Mouse (Mus musculus) erythroblast, adult 5-6 weeks (primary cell): ENCODE measurements around the gene Vars. TPM values are rescaled to one million over a fixed set of nuclear protein-coding genes. Genes with fewer than 3 reads are reported as not detected.
A peak's percentile ranks its signal among the peaks of the same experiment; 100 is the strongest.
"Not testable (repeated sequence)": the region's sequence is repeated elsewhere in the genome, so short reads cannot be mapped to it uniquely, and the experiment has no call there.

ENCODE experiments used
- ATAC-seq: replicated peaks from 2 replicates; pipeline ENCODE4 v1.8.0; 2016; ENCODE audit warnings: moderate number of reproducible peaks, mild to moderate bottlenecking, moderate TSS enrichment, inconsistent platforms; ENCODE audit not compliant: poor library complexity, low FRiP score, severe bottlenecking
- total RNA-seq, 2 experiments: library from RNA; stranded (forward) in 1 of 2; stranded (reverse) in 1 of 2; fragments of 150-400 nt in 1 of 2; fragments of 200-764, 138-1000 nt in 1 of 2; gene quantifications; 2 replicates each; pipeline versions ENCODE4 v1.2.3 to v1.2.4; 2015 to 2017; ENCODE audit warnings: low replicate concordance in 2 of 2

Vars gene
- total RNA-seq (2015; ENCODE audit: low replicate concordance) (24.4 and 33.4 TPM in 2 replicates), total RNA-seq (2017; ENCODE audit: low replicate concordance) (37.4 and 45.0 TPM in 2 replicates)

DNA sequence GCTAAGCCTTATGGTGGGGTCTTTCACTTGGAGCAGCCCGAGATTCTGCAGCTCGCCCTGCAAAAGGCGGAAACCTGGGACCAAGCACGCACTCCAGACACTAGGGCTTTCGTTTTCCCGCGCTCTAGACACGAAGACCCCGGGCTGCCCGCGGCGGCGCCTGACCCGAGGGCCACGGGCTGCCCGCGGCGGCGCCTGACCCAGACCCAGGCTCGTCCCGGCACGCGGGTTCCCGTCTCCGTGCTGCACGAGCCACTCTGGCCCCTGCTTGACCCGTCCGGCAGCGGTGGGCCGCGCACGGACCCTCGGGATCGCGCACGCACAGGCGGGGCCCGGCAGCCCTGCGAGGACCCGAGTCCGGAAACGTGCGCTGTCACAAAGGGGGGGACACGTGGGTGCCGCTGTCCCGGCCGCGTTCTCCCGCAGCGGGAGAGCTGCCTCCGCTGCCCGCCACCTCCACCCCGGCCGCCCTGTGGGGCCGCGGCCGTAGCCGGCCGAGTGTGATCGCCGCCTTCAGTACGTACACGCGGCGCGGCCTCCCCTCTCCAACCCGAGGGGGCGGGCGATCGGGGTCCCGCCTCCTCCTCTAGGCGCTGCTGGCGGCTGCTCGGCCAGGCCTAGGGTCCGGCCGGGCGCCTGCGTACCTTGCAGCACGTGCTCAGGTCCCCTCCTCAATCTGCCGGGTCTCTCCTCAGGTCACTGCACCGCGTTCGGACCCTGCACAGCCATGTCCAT, at the start of gene Vars:
Gene Vars (plus strand): TSS at position 271 of the 735 bp plus-strand sequence.
- ATAC-seq, result peak; percentile 51

DNA sequence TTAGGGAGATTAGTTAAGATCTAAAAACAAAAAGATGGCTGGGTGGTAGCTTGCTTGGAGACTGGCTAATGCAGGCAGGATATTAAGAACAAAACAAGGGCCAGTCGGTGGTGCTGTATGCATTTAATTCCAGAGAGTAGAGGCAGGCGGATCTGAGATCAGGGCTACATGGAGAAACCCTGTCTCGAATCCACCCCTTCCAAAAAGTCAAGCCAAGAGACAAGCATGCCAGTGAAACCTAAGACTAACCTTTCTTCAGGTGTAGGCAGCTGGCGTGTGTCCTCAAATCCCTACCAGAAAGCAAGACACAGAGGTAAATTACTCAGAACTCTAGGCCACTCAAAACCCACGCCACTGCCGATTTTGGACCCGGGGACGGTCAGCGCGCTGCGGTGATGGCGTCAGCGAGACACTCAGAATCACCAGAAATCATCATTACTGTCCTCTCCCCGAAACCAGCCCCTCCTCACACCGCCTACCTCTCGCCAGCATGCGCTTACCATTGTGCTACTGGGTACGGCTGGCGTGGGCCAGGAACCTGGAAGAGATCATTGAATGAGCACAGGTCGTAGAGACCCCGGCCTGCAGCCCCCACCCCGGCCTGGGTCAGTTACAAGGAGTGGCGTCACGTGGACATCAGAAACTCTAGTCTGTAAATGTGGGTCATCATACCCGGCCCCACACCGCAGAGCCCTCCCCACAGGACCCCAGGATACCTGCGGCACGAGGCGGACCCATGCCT, 49.0 kb upstream of the Vars start:
- ATAC-seq, result peak; percentile 28

DNA sequence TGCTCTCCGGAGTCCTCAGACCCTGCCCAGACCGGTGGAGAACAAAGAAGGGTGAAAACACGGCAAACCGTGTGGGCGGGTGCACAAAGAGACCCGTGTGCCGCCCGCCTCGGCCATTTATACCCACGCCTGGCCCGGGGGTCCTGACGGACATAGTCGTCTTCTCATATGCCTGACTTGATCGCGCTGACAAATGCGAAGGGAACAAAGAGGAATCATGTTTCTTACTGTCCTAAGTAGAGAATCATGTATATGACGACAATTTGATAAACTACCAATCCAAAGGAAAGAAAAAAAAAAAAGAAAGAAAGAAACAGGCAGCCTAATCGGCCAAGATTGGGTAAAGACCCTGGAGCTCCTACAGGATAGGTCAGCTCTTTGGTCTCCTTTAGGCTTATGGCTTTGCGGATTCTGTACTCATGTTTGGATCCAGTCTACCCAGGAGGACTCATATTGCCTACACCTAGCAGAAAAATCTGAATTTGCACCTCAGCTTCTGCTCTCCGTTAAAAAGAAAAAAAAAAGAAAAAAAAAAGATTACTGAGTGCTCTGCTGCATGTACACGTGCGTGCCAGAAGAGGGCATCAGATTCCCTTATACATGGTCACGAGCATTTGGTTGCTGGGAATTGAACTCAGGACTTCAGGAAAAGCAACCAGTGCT, 48.3 kb upstream of the Vars start:
- peak; percentile 86 for ATAC-seq

DNA sequence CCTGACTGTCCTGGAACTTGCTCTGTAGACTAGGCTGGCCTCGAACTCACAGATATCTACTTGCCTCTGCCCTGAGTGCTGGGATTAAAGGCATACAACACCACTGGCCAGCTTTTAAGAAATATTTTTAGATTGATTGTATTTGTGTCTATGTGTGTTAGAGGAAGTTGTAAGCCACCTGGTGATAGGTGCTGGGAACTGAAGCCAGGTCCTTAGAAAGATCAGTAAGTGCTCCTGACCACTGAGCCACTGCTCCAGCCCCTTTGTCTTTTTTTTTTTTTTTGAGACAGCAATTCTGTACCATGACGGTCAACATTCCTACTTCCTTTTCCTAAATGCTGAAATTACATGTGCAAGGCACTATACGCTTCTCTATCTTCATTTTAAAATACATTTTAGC, 47.5 kb upstream of the Vars start:
- no peak for ATAC-seq

DNA sequence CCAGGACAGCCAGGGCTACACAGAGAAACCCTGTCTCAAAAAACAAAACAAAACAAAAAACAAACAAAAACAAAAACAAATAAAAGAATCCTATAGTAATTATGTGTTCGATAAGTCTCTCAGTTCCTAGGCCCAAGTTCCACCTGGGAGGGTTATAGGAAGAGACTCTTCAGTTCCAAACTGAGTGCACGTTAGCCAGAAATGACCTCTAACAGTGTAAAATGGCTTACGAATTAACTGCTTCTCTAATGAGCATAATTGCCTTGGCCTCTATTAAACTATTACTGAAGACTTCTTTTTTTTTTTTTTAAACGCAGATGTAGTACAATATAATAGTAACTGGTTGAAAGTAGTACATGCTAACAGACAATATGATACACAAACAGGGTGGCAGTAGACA, 46.9 kb upstream of the Vars start:
- no peak for ATAC-seq

DNA sequence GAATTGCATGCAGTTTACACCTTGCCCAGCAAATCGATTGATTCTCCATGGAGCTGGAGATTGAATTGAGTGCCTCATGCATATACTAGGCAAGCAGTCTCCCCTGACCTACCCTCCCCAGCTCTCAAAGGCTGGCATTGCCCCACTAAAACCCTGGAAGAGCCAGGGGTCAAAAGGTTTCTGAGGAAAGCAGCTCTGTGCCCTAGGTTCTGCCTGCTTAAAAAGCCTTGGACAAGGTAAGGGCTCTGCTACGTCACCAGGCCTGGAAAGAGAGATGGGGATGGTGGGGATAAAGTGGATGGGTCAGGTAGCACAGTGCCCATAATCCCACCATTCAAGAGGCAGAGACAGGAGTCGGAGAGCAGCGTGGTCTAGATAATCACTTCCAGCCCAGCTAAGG, 46.0 kb upstream of the Vars start:
- ATAC-seq, result no peak

DNA sequence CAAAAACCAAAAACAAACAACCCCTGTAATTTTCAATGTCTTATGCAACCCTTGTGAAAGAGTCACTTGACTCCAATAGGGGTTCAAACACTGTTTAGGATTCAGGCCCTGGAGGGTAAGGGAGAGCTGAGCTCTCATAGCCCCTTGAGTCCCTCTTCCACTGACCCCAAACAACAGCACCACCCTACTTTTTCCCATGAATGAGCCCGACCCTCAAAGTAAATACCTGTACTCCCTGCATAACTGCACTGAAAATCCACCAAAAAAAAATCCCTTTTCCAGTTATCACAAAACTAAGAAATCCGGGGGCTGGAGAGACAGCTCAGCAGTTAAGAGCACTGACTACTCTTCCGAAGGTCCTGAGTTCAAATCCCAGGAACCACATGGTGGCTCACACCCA, 44.9 kb upstream of the Vars start:
- ATAC-seq, result no peak

DNA sequence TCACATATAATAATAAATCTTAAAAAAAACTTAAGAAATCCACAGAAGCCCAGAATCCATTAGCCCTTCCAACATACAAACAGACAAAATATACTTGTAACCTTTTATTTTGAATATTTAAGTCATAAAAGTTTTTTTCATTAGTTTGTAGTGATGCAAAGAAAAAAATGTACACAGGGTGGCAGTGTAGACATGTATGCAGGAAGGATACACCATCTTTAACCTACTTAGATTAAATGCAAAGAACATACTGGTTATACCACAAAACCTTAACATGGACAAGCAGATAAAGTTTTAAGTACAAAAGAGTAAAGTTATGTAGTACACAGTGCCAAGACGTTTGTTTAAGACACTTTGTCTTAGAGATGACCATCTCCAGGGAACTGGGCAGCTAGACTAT, 44.4 kb upstream of the Vars start:
- no peak for ATAC-seq

DNA sequence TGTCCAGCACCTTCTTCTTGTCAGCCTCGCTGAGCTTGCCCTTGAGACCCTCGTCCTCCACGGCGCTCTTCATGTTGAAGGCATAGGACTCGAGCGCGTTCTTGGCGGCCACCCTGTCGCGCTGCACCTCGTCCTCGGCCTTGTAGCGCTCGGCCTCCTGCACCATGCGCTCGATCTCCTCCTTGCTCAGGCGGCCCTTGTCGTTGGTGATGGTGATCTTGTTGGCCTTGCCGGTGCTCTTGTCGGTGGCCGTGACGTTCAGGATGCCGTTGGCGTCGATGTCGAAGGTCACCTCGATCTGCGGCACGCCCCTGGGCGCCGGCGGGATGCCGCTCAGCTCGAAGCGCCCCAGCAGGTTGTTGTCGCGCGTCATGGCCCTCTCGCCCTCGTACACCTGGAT, 43.5 kb upstream of the Vars start:
- ATAC-seq, result not testable (repeated sequence)

DNA sequence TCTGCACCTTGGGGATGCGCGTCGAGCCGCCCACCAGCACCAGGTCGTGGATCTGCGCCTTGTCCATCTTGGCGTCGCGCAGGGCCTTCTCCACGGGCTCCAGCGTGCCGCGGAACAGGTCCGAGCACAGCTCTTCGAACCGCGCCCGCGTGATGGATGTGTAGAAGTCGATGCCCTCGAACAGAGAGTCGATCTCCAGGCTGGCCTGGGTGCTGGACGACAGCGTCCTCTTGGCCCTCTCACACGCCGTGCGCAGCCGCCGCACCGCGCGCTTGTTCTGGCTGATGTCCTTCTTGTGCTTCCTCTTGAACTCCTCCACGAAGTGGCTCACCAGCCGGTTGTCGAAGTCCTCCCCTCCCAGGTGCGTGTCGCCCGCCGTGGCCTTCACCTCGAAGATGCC, 42.8 kb upstream of the Vars start:
- not testable (repeated sequence) for ATAC-seq

DNA sequence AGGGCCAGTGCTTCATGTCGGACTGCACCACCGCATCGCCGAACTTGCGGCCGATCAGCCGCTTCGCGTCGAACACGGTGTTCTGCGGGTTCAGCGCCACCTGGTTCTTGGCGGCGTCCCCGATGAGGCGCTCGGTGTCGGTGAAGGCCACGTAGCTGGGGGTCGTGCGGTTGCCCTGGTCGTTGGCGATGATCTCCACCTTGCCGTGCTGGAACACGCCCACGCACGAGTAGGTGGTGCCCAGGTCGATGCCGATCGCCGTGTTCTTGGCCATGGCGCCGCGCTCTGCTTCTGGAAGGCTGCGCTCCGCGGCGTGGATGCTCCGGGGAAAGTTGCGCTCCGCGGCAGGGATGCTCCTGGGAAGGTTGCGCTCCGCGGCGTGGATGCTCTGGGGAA, 42.1 kb upstream of the Vars start:
- ATAC-seq, result peak; percentile 42

DNA sequence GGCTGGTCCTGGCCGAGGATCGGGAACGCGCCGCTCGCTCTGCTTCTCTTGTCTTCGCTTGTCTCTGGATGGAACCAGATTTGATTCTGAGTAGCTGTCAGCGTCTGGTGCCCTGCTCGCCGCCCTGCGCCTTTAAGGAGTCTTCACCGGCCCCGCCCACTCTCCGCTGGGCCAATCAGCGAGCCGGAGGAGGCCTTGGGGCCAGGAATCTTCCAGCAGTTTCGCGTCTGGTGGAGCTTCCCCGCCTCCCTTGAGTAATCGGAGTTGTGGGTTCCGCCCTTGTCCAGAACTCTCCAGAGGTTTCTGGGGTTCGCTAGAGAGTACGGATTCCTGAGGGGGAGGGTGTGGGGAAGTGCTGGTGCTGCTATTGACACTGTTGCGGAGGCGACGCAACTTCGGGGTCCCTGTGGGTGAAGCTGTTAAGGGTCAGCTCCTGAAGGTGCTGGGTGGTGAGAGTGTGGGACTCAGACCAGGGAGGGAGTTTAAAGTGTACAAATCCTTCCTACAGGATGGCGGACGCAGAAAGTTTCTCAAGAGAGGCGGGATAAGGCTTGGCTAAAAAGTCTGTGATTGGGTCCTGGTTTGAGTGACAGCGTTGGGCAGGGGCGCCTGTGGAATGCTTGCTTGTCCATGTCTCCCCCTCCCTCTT, 41.5 kb upstream of the Vars start, which contains the start of gene Hspa1b:
Gene Hspa1b (minus strand): TSS at position 109 of the 649 bp plus-strand sequence.
- ATAC-seq, result peak; percentile 97

DNA sequence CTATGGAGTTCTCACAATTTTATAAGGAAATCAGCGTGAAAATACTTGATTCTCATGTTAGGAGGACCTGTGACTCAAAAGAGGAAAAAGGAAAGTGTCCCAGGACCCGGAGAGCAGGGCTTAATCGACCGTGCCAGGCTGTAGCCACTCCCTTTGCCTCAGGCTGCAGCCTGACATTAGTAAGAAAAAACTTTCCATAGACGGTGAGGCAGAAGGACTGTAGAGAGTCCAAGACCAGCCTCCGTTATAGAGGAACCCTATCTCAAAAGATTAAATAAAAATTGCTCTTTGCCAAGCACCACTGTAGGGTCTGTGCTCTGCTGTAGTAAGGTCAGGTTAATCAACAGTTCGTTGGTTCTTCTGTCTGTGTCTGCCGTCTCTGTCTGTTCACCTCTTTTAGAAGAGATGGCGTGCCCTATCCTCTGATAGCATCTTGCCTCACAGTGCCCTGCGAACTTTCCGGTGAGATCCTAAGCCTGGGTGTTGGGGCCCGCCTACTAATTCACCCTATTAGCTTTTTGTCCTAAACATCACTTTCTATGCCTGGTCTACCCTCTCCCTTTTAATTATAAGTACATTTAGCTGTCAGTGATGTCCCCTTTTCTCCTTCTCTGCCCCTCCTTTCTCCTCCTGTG, 40.8 kb upstream of the Vars start:
- no peak for ATAC-seq

DNA sequence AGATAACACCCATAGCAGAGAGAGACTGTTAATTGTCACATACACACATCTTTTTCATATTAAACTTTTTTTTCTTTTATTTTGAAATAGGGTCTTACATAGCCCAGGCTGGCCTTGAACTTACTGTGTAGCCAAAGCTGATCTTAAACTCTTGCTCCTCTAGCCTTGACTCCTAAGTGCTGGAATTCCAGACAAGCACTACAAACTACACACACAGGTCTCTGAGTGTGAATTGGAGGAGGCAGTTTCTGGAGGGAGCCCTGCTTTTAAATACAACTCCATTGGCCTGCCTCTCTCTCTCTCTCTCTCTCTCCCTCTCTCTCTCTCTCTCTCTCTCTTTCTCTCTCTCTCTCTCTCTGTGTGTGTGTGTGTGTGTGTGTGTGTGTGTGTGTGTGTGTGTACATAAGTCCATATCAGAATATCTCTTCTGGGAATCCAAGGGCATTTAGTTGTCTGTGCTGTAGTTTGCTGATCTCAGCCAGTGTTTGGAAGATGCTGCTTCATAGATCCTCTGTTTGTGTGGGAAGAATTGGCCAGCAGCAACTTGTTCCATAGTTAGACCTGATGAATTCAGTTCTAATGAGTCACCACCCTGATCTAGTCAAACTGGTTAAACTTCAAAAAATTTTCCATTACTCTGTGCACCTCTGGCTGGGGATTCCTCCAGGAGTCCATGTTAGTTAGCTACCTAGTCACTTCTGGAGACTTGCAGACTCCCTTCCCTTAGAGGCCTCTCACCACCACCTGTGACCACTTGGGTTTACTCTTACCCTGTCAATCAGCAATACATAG, 39.9 kb upstream of the Vars start:
- no peak for ATAC-seq

DNA sequence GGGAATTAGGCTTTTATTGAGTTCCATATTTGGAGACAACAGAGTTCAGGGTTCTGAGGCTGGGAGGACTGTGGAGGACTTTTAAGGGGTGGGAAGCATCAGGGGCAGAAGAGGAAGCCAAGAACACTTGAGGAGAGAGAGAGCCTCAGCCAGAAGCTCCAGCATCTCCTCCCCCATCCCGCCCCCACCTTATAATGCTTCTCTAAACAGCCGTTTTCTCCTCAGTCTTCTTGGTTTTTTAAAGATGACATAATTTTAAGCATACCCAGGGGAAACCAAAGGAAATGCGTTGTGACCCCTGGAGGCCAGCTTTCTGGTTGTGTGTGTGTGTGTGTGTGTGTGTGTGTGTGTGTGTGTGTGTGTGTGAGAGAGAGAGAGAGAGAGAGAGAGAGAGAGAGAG, 38.7 kb upstream of the Vars start:
- no peak for ATAC-seq

DNA sequence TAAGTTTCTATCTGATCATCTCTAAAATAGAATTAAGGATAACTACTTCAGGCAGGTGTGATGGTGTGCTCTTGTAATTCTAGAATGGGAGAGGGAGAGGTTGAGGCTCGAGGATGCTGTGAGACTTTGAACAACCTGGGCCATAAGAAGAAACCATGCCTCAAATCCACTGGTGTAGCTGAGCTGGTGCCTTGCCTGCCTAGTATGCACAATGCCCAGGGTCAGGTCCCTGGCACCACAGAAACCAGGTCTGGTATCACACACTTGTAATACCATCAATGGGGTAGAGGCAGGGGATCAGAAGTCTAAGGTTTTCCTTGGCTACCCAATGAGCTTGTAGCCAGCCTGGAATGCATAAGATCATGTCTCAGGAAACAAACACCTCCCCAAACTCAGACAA, 37.9 kb upstream of the Vars start:
- no peak for ATAC-seq

DNA sequence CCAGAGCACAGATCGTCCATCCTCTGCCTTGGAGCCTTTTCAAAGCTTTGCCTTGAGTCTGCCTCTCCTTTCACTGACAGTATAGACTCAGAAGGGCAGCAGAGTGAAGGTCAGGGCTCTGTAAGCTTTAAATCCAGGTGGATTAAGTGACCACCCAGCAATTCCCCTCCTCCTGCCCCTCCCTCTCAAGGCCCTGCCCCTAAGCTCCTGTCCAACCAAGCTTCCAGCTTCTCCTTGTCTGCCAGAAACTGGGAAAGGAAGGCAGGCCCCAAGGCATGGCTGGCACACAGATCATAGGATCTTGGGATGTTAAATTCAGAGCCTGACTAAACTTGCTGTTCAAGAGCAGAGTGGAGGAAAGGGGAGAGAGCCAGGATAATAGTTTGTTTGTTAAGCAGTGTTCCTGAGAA, 36.1 kb upstream of the Vars start:
- no peak for ATAC-seq

DNA sequence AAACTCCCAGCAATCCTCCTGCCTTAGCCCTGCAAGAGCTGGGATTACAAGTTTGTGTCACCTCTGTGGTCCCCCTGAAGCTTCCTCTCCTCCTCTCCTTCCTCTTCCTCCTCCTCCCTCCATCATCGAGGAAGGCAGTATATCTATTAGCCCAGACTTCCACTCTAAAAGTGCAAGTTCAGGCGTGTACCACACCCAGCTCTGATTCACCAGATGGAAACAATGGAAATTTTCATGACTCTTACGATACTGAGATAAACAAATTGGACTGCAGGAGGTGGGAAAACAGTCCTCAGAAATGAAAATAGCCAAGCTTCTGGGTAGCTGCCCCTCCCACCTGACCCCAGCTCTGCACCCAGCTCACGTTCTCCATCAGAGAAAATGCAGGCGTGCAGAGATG, 35.2 kb upstream of the Vars start:
- no peak for ATAC-seq

DNA sequence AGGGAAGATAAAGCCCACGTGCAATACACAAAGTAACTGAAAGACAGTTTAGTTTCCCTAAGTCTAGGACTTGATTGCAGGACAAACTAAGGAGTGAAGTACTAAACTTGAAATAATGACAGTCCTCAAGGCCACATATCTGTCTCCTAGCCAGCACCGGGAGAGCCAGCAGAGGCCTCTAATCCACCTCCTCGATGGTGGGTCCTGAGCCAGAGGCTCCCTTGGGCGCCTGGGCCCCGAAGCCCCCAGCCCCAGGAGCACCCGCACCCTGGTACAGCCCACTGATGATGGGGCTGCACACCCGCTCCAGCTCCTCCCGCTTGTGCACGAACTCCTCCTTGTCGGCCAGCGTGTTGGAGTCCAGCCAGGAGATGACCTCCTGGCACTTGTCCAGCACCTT, 31.0 kb upstream of the Vars start, which contains the start of gene Gm20481:
Gene Gm20481 (plus strand): TSS at position 91 of the 400 bp plus-strand sequence.
- not testable (repeated sequence) for ATAC-seq
